Mouse (Mus musculus) cortical plate, adult 2 months (tissue): ENCODE measurements around the gene Fam185a.

Experiments used
- CTCF ChIP-seq: fragments of 200-500 bp; IDR thresholded peaks from 2 replicates; pipeline ENCODE4 v1.5.1; 2011; ENCODE audit warnings: mild to moderate bottlenecking, control low read depth, low read length; ENCODE audit not compliant: insufficient read depth; ENCODE audit errors: extremely low read depth
- POLR2A ChIP-seq: fragments of 200-500 bp; IDR thresholded peaks from 2 replicates; pipeline ENCODE4 v1.6.1; 2011; ENCODE audit warnings: mild to moderate bottlenecking, low read length, control low read depth; ENCODE audit not compliant: insufficient read depth; ENCODE audit errors: extremely low read depth

DNA sequence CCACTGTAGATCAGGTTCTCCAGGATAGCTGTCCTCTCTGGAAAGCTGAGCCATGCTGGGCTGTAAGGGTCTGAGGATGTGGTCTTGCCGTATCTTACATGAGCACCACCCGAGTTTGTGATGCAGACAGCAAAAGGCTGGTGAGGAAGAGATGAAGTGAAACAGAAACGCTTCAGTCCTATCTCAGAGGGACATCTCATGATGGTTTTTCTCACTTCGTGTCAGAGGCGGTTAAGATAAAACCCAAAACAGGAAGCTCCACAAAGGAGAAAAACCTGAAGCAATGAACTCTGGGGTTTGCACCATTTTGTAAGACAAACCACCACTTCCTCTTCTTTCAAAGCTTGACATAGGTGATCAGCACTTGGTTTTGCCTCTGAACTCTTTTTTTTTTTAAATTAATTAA is 13.5 kb upstream of the Fam185a start:
- TF ChIP-seq CTCF (no peak), POLR2A (no peak)
